Mouse (Mus musculus) spleen, adult 2 months (tissue): ENCODE data around the gene Kdelr1. TPM values are rescaled to one million over a fixed set of nuclear protein-coding genes. Genes with fewer than 3 reads are reported as not detected.

Experiments used
- DNase-seq, 2 experiments: peaks; one replicate each; pipeline versions ENCODE4 v3.0.0 to v3.0.0-alpha.2; 2012 to 2021; ENCODE audit warnings: low spot score in 2 of 2, low read depth in 1 of 2
- H3K27ac ChIP-seq: fragments of 200-500 bp; 2 replicates; pipeline ENCODE4 v1.5.1; 2012; ENCODE audit warnings: low read length, inconsistent platforms; ENCODE audit not compliant: insufficient read depth
- H3K27me3 ChIP-seq: fragments of 200-500 bp; 2 replicates; pipeline ENCODE4 v1.6.1; 2012; ENCODE audit warnings: mild to moderate bottlenecking, moderate library complexity, low read length, inconsistent platforms; ENCODE audit not compliant: control insufficient read depth, insufficient read depth
- H3K36me3 ChIP-seq: fragments of 200-500 bp; 2 replicates; pipeline ENCODE4 v1.6.1; 2012; ENCODE audit warnings: mild to moderate bottlenecking, low read length, inconsistent platforms; ENCODE audit not compliant: control insufficient read depth, insufficient read depth
- H3K4me1 ChIP-seq: fragments of 200-500 bp; 2 replicates; pipeline ENCODE4 v1.6.1; 2011; ENCODE audit warnings: inconsistent platforms; ENCODE audit not compliant: control insufficient read depth, insufficient read depth, insufficient read length
- H3K4me3 ChIP-seq: fragments of 200-500 bp; 2 replicates; pipeline ENCODE4 v1.5.1; 2011; ENCODE audit warnings: mild to moderate bottlenecking, inconsistent platforms; ENCODE audit not compliant: insufficient read depth, insufficient read length; ENCODE audit errors: extremely low read depth
- CTCF ChIP-seq: fragments of 200-500 bp; IDR thresholded peaks from 2 replicates; pipeline ENCODE4 v1.5.1; 2011; ENCODE audit warnings: mild to moderate bottlenecking, inconsistent platforms; ENCODE audit not compliant: insufficient read depth, insufficient read length, insufficient replicate concordance; ENCODE audit errors: extremely low read depth
- POLR2A ChIP-seq: fragments of 200-500 bp; IDR thresholded peaks from 2 replicates; pipeline ENCODE4 v1.6.1; 2011; ENCODE audit warnings: low read depth, low read length, inconsistent platforms
- WGBS: fragments of 180-500 bp; shearing (Covaris S2); methylation state at CpG from one replicate; pipeline ENCODE4 v1.1.7; 2018; 5-methylcytosine and 5-hydroxymethylcytosine counted together
- polyA plus RNA-seq: library from polyadenylated mRNA; depleted of rRNA; stranded (reverse); fragments of >200 nt; gene quantifications from 2 replicates; pipeline ENCODE4 v1.2.3, GENCODE M21; 2012

The Kdelr1 gene
- polyA plus RNA-seq, 1 experiment: 78.7 TPM

- no peak overlapping the region for H3K4me3 ChIP-seq
- TF ChIP-seq CTCF: no peak
- TF ChIP-seq POLR2A: no peak
- H3K4me1 ChIP-seq: peaks cover 11% of the 10 kb centered on the region
- DNase-seq: no peak
- H3K27ac ChIP-seq: no peak overlapping the region
- 2% methylated on average over 85 of the region's 86 CpGs for WGBS
- H3K36me3 ChIP-seq: peaks cover 3% of the 10 kb centered on the region; the same call in 1 of the 2 replicates
- H3K27me3 ChIP-seq: peaks cover 21% of the 10 kb centered on the region
Measured at GRCm38 (mm10) chr7:45833148-45833790, 39.3 kb upstream of the Kdelr1 start.

DNA sequence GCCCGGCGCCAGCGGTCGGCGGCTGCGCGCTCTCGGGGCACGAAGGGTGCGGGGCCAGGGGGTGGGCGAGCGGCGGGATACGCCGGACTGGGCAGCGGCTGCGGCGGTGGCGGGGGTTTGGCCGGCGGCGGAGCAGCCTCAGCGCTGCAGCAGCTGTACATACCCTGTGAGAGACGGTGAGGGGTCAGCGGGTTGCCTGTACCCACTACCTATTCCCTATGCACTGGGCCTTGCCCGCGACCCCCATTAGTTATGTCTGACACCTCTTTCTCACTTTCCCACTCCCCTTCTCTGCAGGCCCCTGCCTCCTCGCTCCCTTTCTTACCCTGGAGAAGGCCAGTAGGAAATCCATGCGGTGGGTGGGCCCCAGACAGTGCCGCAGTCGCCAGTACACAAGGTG is 38.6 kb upstream of the Kdelr1 start:
- Histone ChIP-seq H3K4me1 (peaks cover 11% of the 10 kb centered on the region), H3K36me3 (no peaks in the 10 kb centered on the region), H3K27me3 (peaks cover 21% of the 10 kb centered on the region), H3K4me3 (no peak overlapping the region), H3K27ac (no peak overlapping the region)
- WGBS: 18% methylated on average over 20 of the region's 31 CpGs
- no peak for DNase-seq
- TF ChIP-seq CTCF: no peak
- TF ChIP-seq POLR2A: no peak

GRCm38 (mm10) chr7:45842950-45843744 is 29.4 kb upstream of the Kdelr1 start:
- TF ChIP-seq POLR2A: no peak
- TF ChIP-seq CTCF: no peak
- H3K4me1 ChIP-seq: no peaks in the 10 kb centered on the region
- WGBS: 86% methylated on average over 10 of the region's 10 CpGs
- no peak overlapping the region for H3K4me3 ChIP-seq
- no peaks in the 10 kb centered on the region for H3K27me3 ChIP-seq
- no peaks in the 10 kb centered on the region for H3K36me3 ChIP-seq
- no peak for DNase-seq
- no peak overlapping the region for H3K27ac ChIP-seq

- Histone ChIP-seq H3K27ac (no peak overlapping the region), H3K4me1 (no peaks in the 10 kb centered on the region), H3K27me3 (no peaks in the 10 kb centered on the region), H3K4me3 (no peak overlapping the region), H3K36me3 (no peaks in the 10 kb centered on the region)
- WGBS: 44% methylated on average over 6 of the region's 6 CpGs
- no peak for DNase-seq
- no peak for TF ChIP-seq CTCF
- no peak for TF ChIP-seq POLR2A
Measured at GRCm38 (mm10) chr7:45848447-45849027, 24.0 kb upstream of the Kdelr1 start.

GRCm38 (mm10) chr7:45850661-45851060 is 21.9 kb upstream of the Kdelr1 start:
- H3K27ac ChIP-seq: no peak overlapping the region
- no peaks in the 10 kb centered on the region for H3K27me3 ChIP-seq
- 79% methylated on average over 3 of the region's 3 CpGs for WGBS
- no peak for DNase-seq
- H3K4me1 ChIP-seq: no peaks in the 10 kb centered on the region
- TF ChIP-seq CTCF: no peak
- TF ChIP-seq POLR2A: no peak
- no peak overlapping the region for H3K4me3 ChIP-seq
- H3K36me3 ChIP-seq: no peaks in the 10 kb centered on the region

GRCm38 (mm10) chr7:45853089-45853488 is 19.5 kb upstream of the Kdelr1 start:
- Histone ChIP-seq H3K27ac (no peak overlapping the region), H3K4me3 (no peak overlapping the region), H3K4me1 (no peaks in the 10 kb centered on the region), H3K27me3 (peaks cover 7% of the 10 kb centered on the region; the same call in 1 of the 2 replicates), H3K36me3 (no peaks in the 10 kb centered on the region)
- 93% methylated on average over 12 of the region's 12 CpGs for WGBS
- DNase-seq: no peak
- TF ChIP-seq POLR2A: no peak
